Mouse (Mus musculus) kidney, postnatal 0 days (tissue): Measurements from ENCODE around the gene Cldn1. TPM values are rescaled to one million over a fixed set of nuclear protein-coding genes. Genes with fewer than 3 reads are reported as not detected.

Experiments used
- ATAC-seq: fragments of 200-750 bp; cut with Nextera tagmentation; replicated peaks from 2 replicates; pipeline ENCODE4 v1.8.0; 2017; ENCODE audit warnings: low read depth, moderate number of reproducible peaks, moderate TSS enrichment, moderate library complexity; ENCODE audit not compliant: low FRiP score
- DNase-seq: peaks from one replicate; pipeline ENCODE4 v3.0.0-alpha.2; 2016; ENCODE audit warnings: low spot score
- H3K27ac ChIP-seq: fragments of 300-500 bp; sonication (generic); 2 replicates; pipeline ENCODE4 v1.5.1; 2014; ENCODE audit warnings: mild to moderate bottlenecking
- H3K27me3 ChIP-seq: fragments of 300-500 bp; sonication (generic); 2 replicates; pipeline ENCODE4 v1.6.1; 2014; ENCODE audit warnings: low read length, mixed read lengths; ENCODE audit not compliant: insufficient read depth
- H3K36me3 ChIP-seq: fragments of 300-500 bp; sonication (generic); 2 replicates; pipeline ENCODE4 v1.6.1; 2014; ENCODE audit warnings: low read length, mixed read lengths; ENCODE audit not compliant: insufficient read depth
- H3K4me1 ChIP-seq: fragments of 300-500 bp; sonication (generic); replicated peaks from 2 replicates; pipeline ENCODE4 v1.6.1; 2014; ENCODE audit warnings: antibody characterized with exemption, low read length, mixed read lengths; ENCODE audit not compliant: insufficient read depth
- H3K4me2 ChIP-seq: fragments of 300-500 bp; sonication (generic); 2 replicates; pipeline ENCODE4 v1.6.1; 2014; ENCODE audit warnings: mild to moderate bottlenecking, low read length, moderate library complexity, mixed read lengths
- H3K4me3 ChIP-seq: fragments of 300-500 bp; sonication (generic); replicated peaks from 2 replicates; pipeline ENCODE4 v1.5.1; 2014; ENCODE audit warnings: low read depth, low read length
- H3K9ac ChIP-seq: fragments of 300-500 bp; sonication (generic); 2 replicates; pipeline ENCODE4 v1.6.1; 2014; ENCODE audit warnings: low read depth, low read length
- H3K9me3 ChIP-seq: fragments of 300-500 bp; sonication (generic); replicated peaks from 2 replicates; pipeline ENCODE4 v1.6.1; 2016; ENCODE audit warnings: low read length, inconsistent platforms, mixed read lengths
- CTCF ChIP-seq: IDR thresholded peaks from 2 replicates; pipeline ENCODE4 v1.5.1; 2016; ENCODE audit warnings: antibody characterized with exemption, low read depth, mild to moderate bottlenecking, moderate library complexity
- WGBS: fragments of 180-500 bp; shearing (Covaris S2); extraction: QIAGEN DNeasy Blood & Tissue Kit; methylation state at CpG from one replicate; pipeline ENCODE4 v1.1.7; 2014; 5-methylcytosine and 5-hydroxymethylcytosine counted together
- polyA plus RNA-seq: library from polyadenylated mRNA; unstranded; fragments of >200 nt; fragmentation: Nextera tagmentation; extraction: Ambion mirVana; gene quantifications from 2 replicates; pipeline ENCODE4 v1.2.1, GENCODE M21; 2015

The Cldn1 gene
- polyA plus RNA-seq, 1 experiment from 2014 or later = 38.0 TPM

- WGBS = 68% methylated on average over 7 of the region's 7 CpGs
- Histone ChIP-seq H3K36me3 (no peaks in the 10 kb centered on the region), H3K27me3 (no peaks in the 10 kb centered on the region), H3K4me3 (no peak overlapping the region), H3K27ac (no peak overlapping the region), H3K9ac (no peak overlapping the region), H3K4me2 (no peak overlapping the region), H3K4me1 (no peaks in the 10 kb centered on the region), H3K9me3 (no peaks in the 10 kb centered on the region)
- no peak for DNase-seq
- TF ChIP-seq CTCF = no peak
- ATAC-seq = no peak
Measured at GRCm38 (mm10) chr16:26316281-26316680, 55.4 kb downstream of the Cldn1 start.

- 70% methylated on average over 13 of the region's 13 CpGs for WGBS
- H3K9me3 ChIP-seq = no peaks in the 10 kb centered on the region
- no peak overlapping the region for H3K4me2 ChIP-seq
- H3K4me3 ChIP-seq = no peak overlapping the region
- H3K27me3 ChIP-seq = no peaks in the 10 kb centered on the region
- no peak overlapping the region for H3K27ac ChIP-seq
- ATAC-seq = no peak
- TF ChIP-seq CTCF = no peak
- no peak for DNase-seq
- H3K36me3 ChIP-seq = no peaks in the 10 kb centered on the region
- no peaks in the 10 kb centered on the region for H3K4me1 ChIP-seq
- no peak overlapping the region for H3K9ac ChIP-seq
Measured at GRCm38 (mm10) chr16:26314815-26315214, 56.8 kb downstream of the Cldn1 start.

- TF ChIP-seq CTCF = no peak
- DNase-seq (no peak), ATAC-seq (no peak)
- WGBS = 94% methylated on average over 2 of the region's 2 CpGs
- Histone ChIP-seq H3K36me3 (no peaks in the 10 kb centered on the region), H3K9ac (no peak overlapping the region), H3K4me2 (no peak overlapping the region), H3K27ac (no peak overlapping the region), H3K4me1 (no peaks in the 10 kb centered on the region), H3K4me3 (no peak overlapping the region), H3K9me3 (no peaks in the 10 kb centered on the region), H3K27me3 (no peaks in the 10 kb centered on the region)
Measured at GRCm38 (mm10) chr16:26309402-26309801, 62.2 kb downstream of the Cldn1 start.

Other genes with a start within 250 kb of the Cldn1 start
- 26.8 and 28.6 TPM in 2 replicates for gene Cldn16, start 91.3 kb upstream of the Cldn1 start, polyA plus RNA-seq
- gene Tmem207, start 154.9 kb upstream of the Cldn1 start, polyA plus RNA-seq = 1.7 and 2.1 TPM in 2 replicates
- 9.3 and 10.9 TPM in 2 replicates for gene Il1rap, start 209.9 kb upstream of the Cldn1 start, polyA plus RNA-seq